Mouse (Mus musculus): ENCODE results near the gene Gm36210. TPM values are rescaled to one million over a fixed set of nuclear protein-coding genes. Genes with fewer than 3 reads are reported as not detected.
"Not testable (repeated sequence)": the region's sequence is repeated elsewhere in the genome, so short reads cannot be mapped to it uniquely, and the experiment has no call there.

The Gm36210 gene
- polyA plus RNA-seq, 1 experiment: not detected

- TF ChIP-seq CTCF (IDR thresholded peaks at IDR 0.05; ENCODE audit: insufficient read depth, low read depth, low read length): no peak
- peak; percentile 38; the same call in 1 of the 2 replicates for TF ChIP-seq POLR2A (IDR thresholded peaks at IDR 0.05; ENCODE audit: insufficient read depth, low read depth, low read length)
- H3K4me3 ChIP-seq (ENCODE audit: insufficient read depth, low read depth, low read length): peak within 1 kb of the TSS; percentile 59
- 1% methylated on average over 22 of the region's 22 CpGs for WGBS
- H3K27ac ChIP-seq (ENCODE audit: insufficient read depth, low read depth, low read length): peak within 1 kb of the TSS; percentile 61; the same call in 1 of the 2 replicates
- peaks cover 8% of the 10 kb centered on the region for H3K4me1 ChIP-seq (ENCODE audit: control insufficient read depth, insufficient read depth, low read length)
Measured at GRCm38 (mm10) chr7:4876753-4877221, 29.5 kb downstream of the Gm36210 start, which contains the start of gene Isoc2a. Gene Isoc2a, plus strand, starts transcription at chr7:4877153.

- 55% methylated on average over 6 of the region's 6 CpGs for WGBS
- TF ChIP-seq POLR2A (IDR thresholded peaks at IDR 0.05; ENCODE audit: insufficient read depth, low read depth, low read length): no peak
- TF ChIP-seq CTCF (IDR thresholded peaks at IDR 0.05; ENCODE audit: insufficient read depth, low read depth, low read length): no peak
- H3K4me3 ChIP-seq (ENCODE audit: insufficient read depth, low read depth, low read length): no peak within 1 kb of the TSS
- no peak within 1 kb of the TSS for H3K27ac ChIP-seq (ENCODE audit: insufficient read depth, low read depth, low read length)
- H3K4me1 ChIP-seq (ENCODE audit: control insufficient read depth, insufficient read depth, low read length): peaks cover 2% of the 10 kb centered on the region; the same call in 1 of the 2 replicates
Measured at GRCm38 (mm10) chr7:4870133-4870532, 36.2 kb downstream of the Gm36210 start, which contains the start of gene Isoc2b. Gene Isoc2b, minus strand, starts transcription at chr7:4870258.

GRCm38 (mm10) chr7:4866631-4867180, 39.6 kb downstream of the Gm36210 start:
- Histone ChIP-seq H3K4me1 (ENCODE audit: control insufficient read depth, insufficient read depth, low read length) (peaks cover 2% of the 10 kb centered on the region; the same call in 1 of the 2 replicates), H3K27ac (ENCODE audit: insufficient read depth, low read depth, low read length) (peak overlapping the region; percentile 73), H3K4me3 (ENCODE audit: insufficient read depth, low read depth, low read length) (peak overlapping the region; percentile 89)
- WGBS: 15% methylated on average over 10 of the region's 10 CpGs
- TF ChIP-seq POLR2A (IDR thresholded peaks at IDR 0.05; ENCODE audit: insufficient read depth, low read depth, low read length): no peak
- no peak for TF ChIP-seq CTCF (IDR thresholded peaks at IDR 0.05; ENCODE audit: insufficient read depth, low read depth, low read length)

GRCm38 (mm10) chr7:4865579-4866493, 40.5 kb downstream of the Gm36210 start:
- 3% methylated on average over 40 of the region's 40 CpGs for WGBS
- H3K4me1 ChIP-seq (ENCODE audit: control insufficient read depth, insufficient read depth, low read length): peaks cover 2% of the 10 kb centered on the region; the same call in 1 of the 2 replicates
- TF ChIP-seq CTCF (IDR thresholded peaks at IDR 0.05; ENCODE audit: insufficient read depth, low read depth, low read length) (no peak), POLR2A (IDR thresholded peaks at IDR 0.05; ENCODE audit: insufficient read depth, low read depth, low read length) (peak; percentile 85)
- peak overlapping the region; percentile 78 for H3K27ac ChIP-seq (ENCODE audit: insufficient read depth, low read depth, low read length)
- H3K4me3 ChIP-seq (ENCODE audit: insufficient read depth, low read depth, low read length): peak overlapping the region; percentile 89

GRCm38 (mm10) chr7:4865090-4865489, 41.2 kb downstream of the Gm36210 start:
- H3K4me1 ChIP-seq (ENCODE audit: control insufficient read depth, insufficient read depth, low read length): peaks cover 2% of the 10 kb centered on the region; the same call in 1 of the 2 replicates
- TF ChIP-seq POLR2A (IDR thresholded peaks at IDR 0.05; ENCODE audit: insufficient read depth, low read depth, low read length) (no peak), CTCF (IDR thresholded peaks at IDR 0.05; ENCODE audit: insufficient read depth, low read depth, low read length) (no peak)
- peak overlapping the region; percentile 78; the same call in 1 of the 2 replicates for H3K27ac ChIP-seq (ENCODE audit: insufficient read depth, low read depth, low read length)
- WGBS: 59% methylated on average over 5 of the region's 5 CpGs
- H3K4me3 ChIP-seq (ENCODE audit: insufficient read depth, low read depth, low read length): no peak overlapping the region

- peaks cover 2% of the 10 kb centered on the region; the same call in 1 of the 2 replicates for H3K4me1 ChIP-seq (ENCODE audit: control insufficient read depth, insufficient read depth, low read length)
- H3K4me3 ChIP-seq (ENCODE audit: insufficient read depth, low read depth, low read length): no peak overlapping the region
- TF ChIP-seq CTCF (IDR thresholded peaks at IDR 0.05; ENCODE audit: insufficient read depth, low read depth, low read length) (no peak), POLR2A (IDR thresholded peaks at IDR 0.05; ENCODE audit: insufficient read depth, low read depth, low read length) (no peak)
- no peak overlapping the region for H3K27ac ChIP-seq (ENCODE audit: insufficient read depth, low read depth, low read length)
- WGBS: 77% methylated on average over 5 of the region's 5 CpGs
Measured at GRCm38 (mm10) chr7:4864130-4864845, 42.0 kb downstream of the Gm36210 start.

GRCm38 (mm10) chr7:4863541-4864080, 42.7 kb downstream of the Gm36210 start:
- H3K4me3 ChIP-seq (ENCODE audit: insufficient read depth, low read depth, low read length): no peak overlapping the region
- H3K4me1 ChIP-seq (ENCODE audit: control insufficient read depth, insufficient read depth, low read length): peaks cover 2% of the 10 kb centered on the region; the same call in 1 of the 2 replicates
- TF ChIP-seq POLR2A (IDR thresholded peaks at IDR 0.05; ENCODE audit: insufficient read depth, low read depth, low read length): no peak
- no peak for TF ChIP-seq CTCF (IDR thresholded peaks at IDR 0.05; ENCODE audit: insufficient read depth, low read depth, low read length)
- H3K27ac ChIP-seq (ENCODE audit: insufficient read depth, low read depth, low read length): no peak overlapping the region
- WGBS: 82% methylated on average over 7 of the region's 7 CpGs

GRCm38 (mm10) chr7:4863041-4863440, 43.3 kb downstream of the Gm36210 start:
- Histone ChIP-seq H3K27ac (ENCODE audit: insufficient read depth, low read depth, low read length) (no peak overlapping the region), H3K4me3 (ENCODE audit: insufficient read depth, low read depth, low read length) (no peak overlapping the region), H3K4me1 (ENCODE audit: control insufficient read depth, insufficient read depth, low read length) (peaks cover 2% of the 10 kb centered on the region; the same call in 1 of the 2 replicates)
- TF ChIP-seq POLR2A (IDR thresholded peaks at IDR 0.05; ENCODE audit: insufficient read depth, low read depth, low read length): no peak
- no peak for TF ChIP-seq CTCF (IDR thresholded peaks at IDR 0.05; ENCODE audit: insufficient read depth, low read depth, low read length)
- 33% methylated on average over 1 of the region's 1 CpGs for WGBS

GRCm38 (mm10) chr7:4860926-4861325, 45.4 kb downstream of the Gm36210 start:
- 78% methylated on average over 3 of the region's 3 CpGs for WGBS
- not testable (repeated sequence) for H3K27ac ChIP-seq (ENCODE audit: insufficient read depth, low read depth, low read length); H3K4me3 ChIP-seq (ENCODE audit: insufficient read depth, low read depth, low read length)

More at GRCm38 (mm10) chr7:4860926-4861325, 45.4 kb downstream of the Gm36210 start:
- not testable (repeated sequence) for H3K4me1 ChIP-seq (ENCODE audit: control insufficient read depth, insufficient read depth, low read length)
